Mouse (Mus musculus): ENCODE results near the gene Cntnap5a. TPM values are rescaled to one million over a fixed set of nuclear protein-coding genes. Genes with fewer than 3 reads are reported as not detected.
"Not testable (repeated sequence)": the region's sequence is repeated elsewhere in the genome, so short reads cannot be mapped to it uniquely, and the experiment has no call there.

Gene Cntnap5a
- polyA plus RNA-seq, 1 experiment from 2014 or later: not detected

DNA sequence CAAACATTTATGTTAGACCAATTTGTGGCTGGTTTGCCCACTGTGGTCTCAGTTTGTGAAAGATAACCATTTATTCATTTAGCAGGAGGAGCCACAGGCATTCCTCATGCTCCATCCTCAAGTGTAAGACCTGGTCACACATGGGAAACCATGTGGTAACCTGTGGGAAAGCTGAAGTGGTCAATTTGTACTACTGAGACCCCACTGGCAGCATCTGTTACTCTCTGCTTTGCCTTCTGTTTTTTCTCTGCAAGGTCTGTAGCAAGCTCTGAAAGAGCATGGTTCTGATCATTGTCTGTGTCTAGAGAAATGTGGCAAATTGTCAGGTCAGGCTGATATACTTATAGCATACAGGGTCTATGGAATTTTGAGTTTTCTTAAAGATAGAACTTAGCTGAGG lies 423.8 kb downstream of the Cntnap5a start:
- Histone ChIP-seq H3K36me3 (replicated peaks) (no peaks in the 10 kb centered on the region), H3K27ac (no peak overlapping the region), H3K4me1 (no peaks in the 10 kb centered on the region), H3K27me3 (ENCODE audit: poor library complexity, severe bottlenecking) (no peaks in the 10 kb centered on the region), H3K4me3 (no peak overlapping the region), H3K9me3 (no peaks in the 10 kb centered on the region)
- DNase-seq (ENCODE audit: extremely low spot score, low spot score): no peak

DNA sequence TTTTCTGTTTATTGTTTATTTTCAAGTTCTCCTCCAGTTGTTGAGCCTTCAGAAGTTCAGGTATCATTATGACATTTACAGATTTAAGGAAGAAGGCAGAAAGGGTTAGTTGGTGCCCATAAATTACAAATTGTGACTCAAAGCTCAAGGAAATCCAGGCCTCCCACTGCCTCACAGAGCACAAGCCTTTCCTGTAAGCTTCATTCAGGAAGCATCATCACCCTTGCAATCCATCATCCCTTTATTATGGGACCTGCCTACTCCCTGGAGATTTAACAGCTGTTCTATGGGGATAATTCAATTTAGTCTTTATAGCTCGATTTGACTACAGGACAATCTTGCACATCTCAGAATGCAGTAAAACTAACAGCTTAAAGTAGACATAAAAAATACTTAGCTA lies 441.2 kb downstream of the Cntnap5a start:
- WGBS: 87% methylated on average over 1 of the region's 1 CpGs
- DNase-seq (ENCODE audit: extremely low spot score, low spot score): no peak
- Histone ChIP-seq H3K4me3 (no peak overlapping the region), H3K4me1 (no peaks in the 10 kb centered on the region), H3K27ac (no peak overlapping the region), H3K9me3 (no peaks in the 10 kb centered on the region), H3K36me3 (replicated peaks) (no peaks in the 10 kb centered on the region), H3K27me3 (ENCODE audit: poor library complexity, severe bottlenecking) (no peaks in the 10 kb centered on the region)

DNA sequence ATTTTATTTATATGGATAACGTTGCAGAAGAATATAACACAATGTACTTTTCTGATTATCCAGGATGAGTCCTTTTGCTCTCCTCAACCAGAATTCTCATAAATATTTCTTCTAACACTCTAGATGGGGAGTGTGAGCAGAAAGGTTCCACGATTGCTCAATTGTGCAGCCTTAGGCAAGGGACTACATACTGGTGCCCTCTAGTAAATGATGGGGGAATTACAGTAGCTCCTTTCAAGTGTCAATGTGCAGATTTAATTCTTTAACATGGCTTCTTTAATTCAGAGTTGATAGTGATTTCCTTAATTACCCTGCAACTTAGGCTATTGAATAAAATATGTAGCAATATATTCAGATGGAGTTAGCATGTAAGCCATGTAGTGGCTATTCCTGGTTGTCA lies 442.5 kb downstream of the Cntnap5a start:
- no peak overlapping the region for H3K4me3 ChIP-seq
- no peaks in the 10 kb centered on the region for H3K27me3 ChIP-seq (ENCODE audit: poor library complexity, severe bottlenecking)
- 90% methylated on average over 2 of the region's 2 CpGs for WGBS
- no peak overlapping the region for H3K27ac ChIP-seq
- H3K36me3 ChIP-seq (replicated peaks): no peaks in the 10 kb centered on the region
- H3K9me3 ChIP-seq: no peaks in the 10 kb centered on the region
- DNase-seq (ENCODE audit: extremely low spot score, low spot score): no peak
- H3K4me1 ChIP-seq: no peaks in the 10 kb centered on the region

DNA sequence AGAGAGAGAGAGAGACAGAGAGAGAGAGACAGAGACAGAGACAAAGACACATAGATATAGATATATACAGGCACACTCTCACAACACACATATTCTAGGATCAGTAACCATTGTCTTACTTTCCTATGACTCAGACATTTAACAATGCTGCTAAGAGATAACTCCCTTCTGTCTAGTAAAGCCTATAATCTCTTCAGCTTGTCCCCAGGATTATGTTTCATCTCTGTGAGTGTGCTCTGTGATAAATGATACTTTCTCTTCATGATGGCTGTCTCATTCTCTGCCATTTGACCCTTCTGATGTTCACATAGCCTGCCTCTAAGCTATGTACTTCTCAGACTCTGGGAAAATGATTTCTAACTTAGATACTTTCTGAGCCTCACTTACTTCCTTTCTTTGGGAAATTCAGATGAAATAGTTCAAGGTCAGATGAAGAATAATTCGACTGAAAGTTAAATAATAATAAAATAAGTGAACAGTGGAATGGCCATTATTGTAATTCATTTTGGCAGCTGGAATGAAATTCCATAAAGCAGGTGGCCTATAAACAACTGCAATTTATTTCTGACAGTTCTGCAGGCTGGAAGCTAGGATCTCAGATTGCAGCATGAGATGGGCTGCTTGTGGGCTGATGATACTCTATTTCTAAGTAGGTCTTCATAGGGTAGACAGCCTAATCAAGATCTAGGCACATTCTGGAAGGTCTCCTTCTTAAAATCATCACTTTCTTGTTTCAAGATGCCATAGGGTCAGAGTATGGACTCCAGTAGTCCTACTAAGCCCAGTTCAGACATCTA lies 444.1 kb downstream of the Cntnap5a start:
- Histone ChIP-seq H3K36me3 (replicated peaks) (no peaks in the 10 kb centered on the region), H3K9me3 (no peaks in the 10 kb centered on the region), H3K4me1 (no peaks in the 10 kb centered on the region), H3K27me3 (ENCODE audit: poor library complexity, severe bottlenecking) (no peaks in the 10 kb centered on the region), H3K27ac (no peak overlapping the region), H3K4me3 (no peak overlapping the region)
- 80% methylated on average over 1 of the region's 1 CpGs for WGBS
- DNase-seq (ENCODE audit: extremely low spot score, low spot score): no peak

DNA sequence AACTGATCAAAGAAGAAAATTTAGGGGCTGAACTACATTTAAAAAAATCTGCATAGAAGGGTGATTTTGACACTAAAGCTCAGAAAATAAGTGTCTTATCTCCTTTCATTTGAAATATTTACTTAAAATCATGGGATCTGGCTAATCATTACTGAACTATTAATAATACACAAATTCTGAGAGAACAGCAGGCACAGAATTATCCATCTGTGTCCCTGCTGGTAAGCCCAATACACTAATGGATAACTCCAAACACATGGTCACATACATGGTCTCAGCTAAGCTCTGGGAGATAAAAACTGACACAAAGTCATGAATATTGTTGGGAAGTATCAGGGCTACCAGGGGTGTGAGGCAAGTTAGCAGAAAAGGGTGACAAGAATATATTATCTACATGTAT lies 447.9 kb downstream of the Cntnap5a start:
- Histone ChIP-seq H3K4me1 (no peaks in the 10 kb centered on the region), H3K4me3 (no peak overlapping the region), H3K9me3 (no peaks in the 10 kb centered on the region), H3K27me3 (ENCODE audit: poor library complexity, severe bottlenecking) (no peaks in the 10 kb centered on the region), H3K36me3 (replicated peaks) (no peaks in the 10 kb centered on the region), H3K27ac (no peak overlapping the region)
- no peak for DNase-seq (ENCODE audit: extremely low spot score, low spot score)

DNA sequence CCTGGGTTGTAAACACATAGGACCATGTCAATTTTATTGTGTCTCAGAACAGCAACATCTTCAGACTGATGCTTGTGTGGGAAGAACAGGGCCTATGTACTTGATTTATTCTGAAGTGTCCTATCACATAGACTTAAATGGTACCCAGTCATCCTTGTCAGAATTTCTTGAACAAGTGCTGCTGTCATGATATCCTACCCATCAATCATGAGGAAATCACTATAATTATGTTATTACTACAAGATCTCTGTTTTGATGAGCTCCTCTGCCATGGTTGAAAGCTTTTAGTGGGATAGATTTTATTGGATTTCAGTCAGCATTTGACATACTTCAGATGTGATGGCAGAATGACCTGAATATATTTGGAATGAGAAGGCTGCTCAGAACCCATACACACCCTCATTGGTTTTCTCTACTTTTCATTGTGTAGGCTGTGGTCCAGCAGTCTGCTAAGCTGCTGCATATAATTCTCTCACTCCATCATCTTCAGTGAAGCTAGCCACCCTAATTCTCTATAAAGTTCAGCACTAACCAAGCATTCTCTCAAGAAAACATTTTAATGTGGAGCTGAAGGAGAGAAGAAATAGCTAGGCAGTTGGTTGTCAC lies 465.3 kb downstream of the Cntnap5a start:
- DNase-seq (ENCODE audit: extremely low spot score, low spot score): no peak
- H3K36me3 ChIP-seq (replicated peaks): no peaks in the 10 kb centered on the region
- no peaks in the 10 kb centered on the region for H3K9me3 ChIP-seq
- no peak overlapping the region for H3K27ac ChIP-seq
- H3K4me3 ChIP-seq: no peak overlapping the region
- no peaks in the 10 kb centered on the region for H3K27me3 ChIP-seq (ENCODE audit: poor library complexity, severe bottlenecking)
- H3K4me1 ChIP-seq: no peaks in the 10 kb centered on the region

DNA sequence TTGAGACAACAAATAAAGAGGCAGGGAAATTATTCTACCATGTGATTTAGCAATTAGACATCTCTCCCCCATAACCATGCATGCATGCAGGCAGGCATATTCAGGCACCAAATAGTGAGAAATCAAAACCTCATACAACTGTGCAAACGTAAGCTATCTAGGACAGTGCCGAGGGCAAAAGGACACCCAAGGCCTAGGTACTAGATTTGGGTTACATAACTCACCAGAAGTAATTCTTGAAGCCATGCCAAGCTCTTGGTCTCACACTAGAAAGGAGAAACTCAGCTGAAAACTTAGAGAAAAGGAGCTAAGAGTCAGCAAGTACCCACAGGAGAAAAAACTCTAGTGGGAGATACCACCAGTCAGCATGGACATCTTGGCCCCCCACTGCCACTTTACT lies 499.9 kb downstream of the Cntnap5a start:
- Histone ChIP-seq H3K9me3 (no peaks in the 10 kb centered on the region), H3K4me1 (no peaks in the 10 kb centered on the region), H3K4me3 (no peak overlapping the region), H3K27me3 (ENCODE audit: poor library complexity, severe bottlenecking) (no peaks in the 10 kb centered on the region), H3K27ac (no peak overlapping the region), H3K36me3 (replicated peaks) (no peaks in the 10 kb centered on the region)
- no peak for DNase-seq (ENCODE audit: extremely low spot score, low spot score)
- 87% methylated on average over 2 of the region's 2 CpGs for WGBS

DNA sequence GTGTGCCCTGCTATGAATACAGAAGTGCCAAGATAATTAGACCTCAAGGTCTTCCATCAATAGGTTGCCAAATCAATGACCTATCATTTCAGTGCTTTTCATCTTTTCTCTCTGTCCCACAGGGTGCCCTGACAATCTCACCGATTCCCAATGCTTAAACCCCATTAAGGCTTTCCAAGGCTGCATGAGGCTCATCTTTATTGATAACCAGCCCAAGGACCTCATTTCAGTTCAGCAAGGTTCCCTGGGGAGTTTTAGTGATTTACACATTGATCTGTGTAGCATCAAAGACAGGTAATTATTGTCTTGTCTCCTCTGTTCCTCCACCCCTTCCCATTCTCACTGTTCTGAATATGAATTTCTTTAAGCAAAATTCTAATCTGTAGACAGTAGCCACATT lies 503.6 kb downstream of the Cntnap5a start:
- DNase-seq (ENCODE audit: extremely low spot score, low spot score); H3K27me3 ChIP-seq (ENCODE audit: poor library complexity, severe bottlenecking); H3K27ac ChIP-seq; H3K36me3 ChIP-seq (replicated peaks); H3K4me1 ChIP-seq; H3K9me3 ChIP-seq; H3K4me3 ChIP-seq: not testable (repeated sequence)
- WGBS: 42% methylated on average over 1 of the region's 1 CpGs

DNA sequence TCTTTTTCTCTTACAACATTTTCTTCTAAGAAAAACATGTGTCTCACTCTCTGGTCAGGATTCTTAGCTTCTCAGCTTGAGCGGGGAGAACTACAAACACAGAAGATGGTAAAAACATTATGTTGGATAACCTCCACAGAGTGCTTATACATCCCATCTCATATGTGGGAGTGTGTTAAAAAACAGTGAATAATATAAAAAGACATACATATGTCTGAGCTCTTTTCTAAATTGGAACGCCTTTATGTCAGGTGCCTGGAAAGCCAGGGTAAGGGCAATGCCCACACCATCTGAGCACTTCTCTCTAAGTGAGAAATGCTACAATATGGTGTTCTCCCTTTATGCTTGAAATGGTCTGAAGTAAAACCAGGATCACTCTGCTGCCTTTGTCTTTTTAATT lies 507.7 kb downstream of the Cntnap5a start:
- no peaks in the 10 kb centered on the region for H3K36me3 ChIP-seq (replicated peaks)

DNA sequence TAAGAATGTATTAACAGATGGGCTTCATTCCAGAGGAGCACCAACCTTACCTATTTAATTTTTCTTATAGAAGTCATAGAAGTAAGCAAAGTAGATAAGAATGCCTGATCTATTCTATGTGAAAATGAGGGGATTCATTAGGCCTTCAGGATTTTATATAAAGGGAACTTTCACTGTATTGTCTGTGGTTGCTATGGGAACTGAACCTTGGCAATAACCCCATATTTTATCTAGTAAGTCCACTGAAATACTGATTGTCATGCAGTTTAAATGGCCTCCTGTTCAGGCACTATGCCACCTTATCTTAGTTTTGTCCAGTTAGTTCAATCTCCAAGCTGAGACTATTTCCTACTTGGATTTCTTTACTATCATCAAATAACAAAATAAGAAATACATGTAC lies 532.3 kb downstream of the Cntnap5a start:
- Histone ChIP-seq H3K27me3 (ENCODE audit: poor library complexity, severe bottlenecking) (no peaks in the 10 kb centered on the region), H3K27ac (no peak overlapping the region), H3K4me1 (no peaks in the 10 kb centered on the region), H3K9me3 (no peaks in the 10 kb centered on the region), H3K4me3 (no peak overlapping the region), H3K36me3 (replicated peaks) (no peaks in the 10 kb centered on the region)
- DNase-seq (ENCODE audit: extremely low spot score, low spot score): no peak

More for the DNA sequence above, 507.7 kb downstream of the Cntnap5a start:
- 92% methylated on average over 2 of the region's 2 CpGs for WGBS
- no peaks in the 10 kb centered on the region for H3K9me3 ChIP-seq
- no peak overlapping the region for H3K4me3 ChIP-seq
- H3K27me3 ChIP-seq (ENCODE audit: poor library complexity, severe bottlenecking): no peaks in the 10 kb centered on the region
- no peak for DNase-seq (ENCODE audit: extremely low spot score, low spot score)
- H3K27ac ChIP-seq: no peak overlapping the region
- no peaks in the 10 kb centered on the region for H3K4me1 ChIP-seq

DNA sequence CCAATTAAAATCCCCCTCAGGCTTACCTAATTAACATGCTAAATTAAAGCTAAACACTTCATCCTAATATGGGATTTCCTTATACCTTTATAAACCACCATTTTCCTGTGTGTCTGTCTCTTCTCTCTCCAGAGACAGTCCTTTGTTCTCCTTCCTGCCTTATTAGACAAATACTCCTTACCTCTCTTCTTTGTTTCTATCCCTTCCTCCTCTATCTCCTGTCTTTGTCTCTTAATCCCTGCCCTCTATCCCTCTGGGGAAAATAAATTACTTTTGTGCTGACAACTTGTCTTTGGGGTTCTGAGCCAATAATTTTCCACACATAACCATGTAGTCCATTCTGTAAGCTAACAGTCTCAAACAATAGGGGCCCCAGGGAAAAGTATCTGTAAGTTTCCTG lies 556.0 kb downstream of the Cntnap5a start:
- no peaks in the 10 kb centered on the region for H3K27me3 ChIP-seq (ENCODE audit: poor library complexity, severe bottlenecking)
- no peak overlapping the region for H3K4me3 ChIP-seq
- no peaks in the 10 kb centered on the region for H3K36me3 ChIP-seq (replicated peaks)
- no peaks in the 10 kb centered on the region for H3K4me1 ChIP-seq
- H3K9me3 ChIP-seq: no peaks in the 10 kb centered on the region
- no peak for DNase-seq (ENCODE audit: extremely low spot score, low spot score)
- H3K27ac ChIP-seq: no peak overlapping the region

DNA sequence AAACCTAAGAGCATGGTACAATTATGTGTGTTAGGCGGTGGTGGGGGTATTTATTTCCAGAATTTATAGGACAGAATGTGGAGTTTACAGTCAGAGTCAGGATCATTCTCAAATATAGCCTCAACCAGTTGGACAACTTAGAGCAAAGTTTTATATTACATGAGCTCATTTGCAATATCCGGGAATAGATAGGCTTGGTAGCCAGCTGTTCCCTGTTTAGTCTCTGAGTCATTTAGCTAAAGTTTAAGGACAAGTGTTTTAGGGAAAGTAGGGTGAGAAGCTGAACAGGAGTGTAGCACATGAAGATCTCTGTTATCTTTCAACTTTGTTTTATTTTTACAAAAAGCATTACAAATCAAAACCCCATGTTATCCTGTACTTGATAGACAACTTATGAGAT lies 559.3 kb downstream of the Cntnap5a start:
- 91% methylated on average over 2 of the region's 2 CpGs for WGBS
- Histone ChIP-seq H3K9me3 (no peaks in the 10 kb centered on the region), H3K36me3 (replicated peaks) (no peaks in the 10 kb centered on the region)

DNA sequence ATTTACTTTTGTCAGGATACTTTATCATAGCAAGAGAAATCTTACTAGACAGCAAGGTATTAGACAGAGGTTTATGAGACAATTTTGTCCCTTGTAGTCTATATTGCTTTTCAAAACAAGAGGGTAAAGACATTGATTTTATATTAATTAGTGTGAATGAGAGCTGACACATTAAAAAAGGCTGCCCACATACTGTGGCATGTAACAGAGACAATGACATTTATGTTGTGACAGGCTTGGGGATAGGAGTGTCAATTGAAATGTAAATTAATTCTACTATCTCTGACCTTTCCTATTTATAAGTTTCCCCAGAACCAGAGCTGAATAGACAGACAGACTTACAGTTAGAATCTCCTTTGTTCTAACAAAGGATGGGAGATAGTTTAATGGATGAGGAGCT lies 596.6 kb downstream of the Cntnap5a start:
- H3K27me3 ChIP-seq (ENCODE audit: poor library complexity, severe bottlenecking): no peaks in the 10 kb centered on the region
- peaks cover 3% of the 10 kb centered on the region; the same call in 1 of the 2 replicates for H3K9me3 ChIP-seq
- no peak for DNase-seq (ENCODE audit: extremely low spot score, low spot score)
- no peak overlapping the region for H3K27ac ChIP-seq
- H3K4me3 ChIP-seq: no peak overlapping the region
- H3K36me3 ChIP-seq (replicated peaks): no peaks in the 10 kb centered on the region
- no peaks in the 10 kb centered on the region for H3K4me1 ChIP-seq

More for the DNA sequence above, 559.3 kb downstream of the Cntnap5a start:
- no peak for DNase-seq (ENCODE audit: extremely low spot score, low spot score)
- H3K4me3 ChIP-seq: no peak overlapping the region
- H3K27ac ChIP-seq: no peak overlapping the region
- no peaks in the 10 kb centered on the region for H3K4me1 ChIP-seq
- H3K27me3 ChIP-seq (ENCODE audit: poor library complexity, severe bottlenecking): no peaks in the 10 kb centered on the region

DNA sequence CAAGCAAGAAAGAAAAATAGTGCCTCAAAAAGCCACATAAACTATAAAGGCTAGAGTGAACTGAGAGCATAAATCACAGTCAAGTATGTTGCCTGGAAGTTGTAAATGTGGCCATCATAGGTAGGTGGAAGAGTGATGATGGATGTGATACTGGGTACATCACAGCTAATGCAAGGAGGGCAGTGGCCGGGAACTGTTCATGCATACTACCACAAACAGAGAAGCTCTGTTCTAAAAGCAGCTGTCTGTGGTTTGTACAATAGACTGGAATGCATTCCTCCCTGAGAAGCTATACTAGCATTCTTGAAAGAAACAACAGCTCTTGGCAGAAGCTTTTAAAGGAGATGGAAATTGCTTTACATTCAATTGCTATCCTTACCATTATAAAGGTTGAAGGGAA lies 599.4 kb downstream of the Cntnap5a start:
- H3K4me3 ChIP-seq: no peak overlapping the region
- no peaks in the 10 kb centered on the region for H3K36me3 ChIP-seq (replicated peaks)
- no peak overlapping the region for H3K27ac ChIP-seq
- 57% methylated on average over 1 of the region's 1 CpGs for WGBS
- no peaks in the 10 kb centered on the region for H3K4me1 ChIP-seq
- no peaks in the 10 kb centered on the region for H3K9me3 ChIP-seq
- no peaks in the 10 kb centered on the region for H3K27me3 ChIP-seq (ENCODE audit: poor library complexity, severe bottlenecking)
- no peak for DNase-seq (ENCODE audit: extremely low spot score, low spot score)
